Mouse (Mus musculus) c-Kit-positive CD71-negative TER-119-negative erythroid progenitor cells, embryonic 14.5 days (primary cell): ENCODE data around the gene Olfr1193.
"Not testable (repeated sequence)": the region's sequence is repeated elsewhere in the genome, so short reads cannot be mapped to it uniquely, and the experiment has no call there.

Experiments
- DNase-seq: peaks from one replicate; pipeline ENCODE4 v3.0.0-alpha.2; 2013; ENCODE audit warnings: low read depth

Olfr1193 gene

DNA sequence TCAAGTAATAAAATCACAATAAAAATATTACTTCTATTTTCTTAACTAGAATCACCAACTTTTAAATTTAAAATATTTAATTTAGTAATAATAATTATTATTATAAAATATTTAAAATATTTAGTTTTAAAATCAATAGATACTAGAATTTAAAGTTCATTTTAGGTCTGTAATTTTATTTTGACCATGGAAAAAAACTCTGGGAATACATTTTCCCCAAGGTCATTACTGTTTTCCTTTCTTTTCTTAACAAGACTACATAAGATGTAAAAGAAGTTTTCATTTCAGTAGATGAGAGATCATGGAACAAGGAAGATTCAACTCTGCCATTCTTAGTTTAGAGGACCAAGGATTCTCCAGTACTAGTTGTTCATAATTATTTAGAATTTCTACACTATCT lies at the start of gene Olfr1193:
TSS of gene Olfr1193 (plus strand) at position 301 of the 400 bp plus-strand sequence.
- not testable (repeated sequence) for DNase-seq

DNA sequence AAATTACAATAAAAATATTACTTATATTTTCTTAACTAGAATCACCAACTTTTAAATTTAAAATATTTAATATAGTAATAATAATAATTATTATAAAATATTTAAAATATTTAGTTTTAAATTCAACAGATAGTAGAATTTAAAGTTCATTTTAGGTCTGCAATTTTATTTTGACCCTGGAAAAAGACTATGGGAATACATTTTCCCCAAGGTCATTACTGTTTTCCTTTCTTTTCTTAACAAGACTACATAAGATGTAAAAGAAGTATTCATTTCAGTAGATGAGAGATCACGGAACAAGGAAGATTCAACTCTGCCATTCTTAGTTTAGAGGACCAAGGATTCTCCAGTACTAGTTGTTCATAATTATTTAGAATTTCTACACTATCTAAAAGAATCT lies 35.2 kb upstream of the Olfr1193 start, which contains the start of gene Olfr1191-ps1:
TSS of gene Olfr1191-ps1 (plus strand) at position 301 of the 400 bp plus-strand sequence.
- DNase-seq: not testable (repeated sequence)

DNA sequence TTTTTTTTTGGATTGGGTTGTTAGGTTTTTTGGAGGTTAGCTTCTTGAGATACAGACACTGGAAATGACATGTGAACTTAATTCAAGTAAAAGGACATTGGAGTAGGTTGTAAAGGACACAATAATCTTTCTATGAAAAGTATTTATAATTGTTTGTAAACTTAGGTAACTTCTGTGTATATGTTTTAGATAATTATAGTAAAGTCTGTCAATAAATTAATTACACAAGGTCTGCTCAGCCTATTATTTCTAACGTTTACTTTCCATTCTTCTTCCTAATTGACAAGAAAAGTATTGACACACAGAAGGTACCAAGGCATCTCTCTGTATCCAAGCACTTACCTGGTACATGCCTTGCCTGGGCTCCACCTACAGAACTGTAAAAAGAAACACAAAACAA lies 27.2 kb upstream of the Olfr1193 start, which contains the start of gene Olfr1192-ps1:
TSS of gene Olfr1192-ps1 (plus strand) at position 301 of the 400 bp plus-strand sequence.
- no peak for DNase-seq

- no peak for DNase-seq
Observed at GRCm38 (mm10) chr2:88689087-88689486, 13.7 kb downstream of the Olfr1193 start, which contains the start of gene Olfr1195. TSS of gene Olfr1195 (minus strand) at chr2:88689187.

- no peak for DNase-seq
Observed at GRCm38 (mm10) chr2:88704497-88704896, 29.1 kb downstream of the Olfr1193 start, which contains the start of gene Olfr1196. TSS of gene Olfr1196 (minus strand) at chr2:88704597.
